Mouse (Mus musculus): ENCODE results near the gene 1700034I23Rik. TPM values are rescaled to one million over a fixed set of nuclear protein-coding genes. Genes with fewer than 3 reads are reported as not detected.
"Not testable (repeated sequence)": the region's sequence is repeated elsewhere in the genome, so short reads cannot be mapped to it uniquely, and the experiment has no call there.

The 1700034I23Rik gene
- polyA plus RNA-seq (2012; ENCODE audit: insufficient read depth, insufficient read length, missing spikeins), result not detected in 2 replicates

GRCm38 (mm10) chr3:40902443-40902842 is at the start of gene 1700034I23Rik:
Gene 1700034I23Rik (minus strand): TSS chr3:40902543.
- H3K4me3 ChIP-seq (ENCODE audit: insufficient read depth, low read length); H3K27ac ChIP-seq (ENCODE audit: insufficient read depth, low read depth, low read length); H3K4me1 ChIP-seq (ENCODE audit: control insufficient read depth, insufficient read depth, low read length): not testable (repeated sequence)

GRCm38 (mm10) chr3:40951365-40951764 is 49.0 kb upstream of the 1700034I23Rik start:
- TF ChIP-seq POLR2A (IDR thresholded peaks at IDR 0.05; ENCODE audit: borderline replicate concordance, low read depth, low read length) (no peak), CTCF (IDR thresholded peaks at IDR 0.05; ENCODE audit: low read depth, low read length) (no peak)
- Histone ChIP-seq H3K4me3 (ENCODE audit: insufficient read depth, low read length) (peak overlapping the region; percentile 92), H3K4me1 (ENCODE audit: control insufficient read depth, insufficient read depth, low read length) (0 out of 2 replicates have a peak, but pooled peaks cover 2% of the 10 kb centered on the region), H3K27ac (ENCODE audit: insufficient read depth, low read depth, low read length) (no peak overlapping the region)

DNA sequence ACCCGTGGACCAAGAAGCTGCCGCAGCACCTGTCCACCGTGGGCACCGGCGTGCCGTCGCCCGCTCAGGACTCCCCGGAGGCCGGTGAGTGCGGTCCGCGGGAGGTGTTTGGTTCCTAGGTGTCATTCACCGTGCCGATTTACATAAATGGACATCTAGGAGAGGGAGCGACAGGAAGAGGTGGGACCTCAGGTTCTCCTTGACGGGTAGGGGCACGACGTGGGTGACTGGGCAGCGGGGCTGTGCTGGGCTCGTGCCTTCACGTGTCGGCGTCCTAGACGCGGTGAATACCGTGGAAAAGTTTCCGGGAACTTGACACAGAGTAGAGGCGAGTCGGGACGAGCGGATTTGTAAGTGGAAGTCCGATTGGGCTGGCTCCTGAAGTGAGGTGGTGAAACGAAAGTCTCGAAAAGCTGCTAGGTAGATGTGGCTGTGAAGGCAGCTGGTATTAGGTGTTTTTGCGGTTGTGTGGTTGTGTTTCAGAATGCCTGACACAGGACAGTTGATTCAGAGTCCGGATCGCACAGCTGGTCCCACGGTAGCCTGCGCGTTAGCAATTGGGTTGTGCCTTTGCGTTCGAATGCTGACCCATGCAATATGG is 48.4 kb upstream of the 1700034I23Rik start:
- H3K27ac ChIP-seq (ENCODE audit: insufficient read depth, low read depth, low read length), result no peak overlapping the region
- H3K4me1 ChIP-seq (ENCODE audit: control insufficient read depth, insufficient read depth, low read length), result 0 out of 2 replicates have a peak, but pooled peaks cover 2% of the 10 kb centered on the region
- peak overlapping the region; percentile 92 for H3K4me3 ChIP-seq (ENCODE audit: insufficient read depth, low read length)
- TF ChIP-seq POLR2A (IDR thresholded peaks at IDR 0.05; ENCODE audit: borderline replicate concordance, low read depth, low read length) (no peak), CTCF (IDR thresholded peaks at IDR 0.05; ENCODE audit: low read depth, low read length) (no peak)

DNA sequence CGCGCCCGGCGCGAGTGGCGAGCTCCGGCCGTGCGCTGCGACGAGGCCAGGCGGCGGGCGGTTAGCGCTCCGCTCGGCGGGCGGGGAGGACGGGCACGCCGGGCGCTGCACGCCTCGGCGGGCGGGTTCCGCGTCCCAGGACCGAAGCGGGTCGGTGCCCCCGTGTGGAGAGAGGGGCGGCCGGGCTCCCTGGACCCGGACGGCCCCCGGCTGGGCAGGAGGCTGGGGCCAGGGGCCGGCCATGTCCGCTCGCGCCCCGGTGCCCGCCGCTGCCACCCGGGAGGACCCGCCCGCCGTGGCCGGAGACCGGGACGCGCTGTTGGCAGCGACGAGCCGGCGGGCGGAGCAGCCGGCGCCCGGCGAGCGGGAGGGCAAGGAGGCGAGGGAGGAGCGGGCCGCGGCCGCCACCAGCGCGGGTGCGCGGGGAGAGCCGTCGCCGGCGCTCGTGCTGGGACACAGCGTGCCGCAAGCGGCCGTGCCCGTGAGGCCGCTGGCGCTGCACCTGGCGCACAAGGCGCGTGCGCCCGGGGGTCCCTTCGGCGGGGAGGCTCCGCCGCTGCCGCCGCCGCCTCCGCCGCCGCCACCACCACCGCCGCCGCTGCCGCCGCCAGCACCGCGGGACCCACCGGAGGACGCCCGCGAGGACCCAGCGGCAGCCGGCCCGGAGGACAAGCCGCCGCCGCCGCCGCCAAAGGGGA is 47.7 kb upstream of the 1700034I23Rik start:
- H3K4me3 ChIP-seq (ENCODE audit: insufficient read depth, low read length), result peak overlapping the region; percentile 92
- no peak for TF ChIP-seq CTCF (IDR thresholded peaks at IDR 0.05; ENCODE audit: low read depth, low read length)
- no peak for TF ChIP-seq POLR2A (IDR thresholded peaks at IDR 0.05; ENCODE audit: borderline replicate concordance, low read depth, low read length)
- H3K4me1 ChIP-seq (ENCODE audit: control insufficient read depth, insufficient read depth, low read length), result 0 out of 2 replicates have a peak, but pooled peaks cover 2% of the 10 kb centered on the region
- H3K27ac ChIP-seq (ENCODE audit: insufficient read depth, low read depth, low read length), result 0 out of 2 replicates have a peak overlapping the region, but pooled peaks have one; percentile 34

- 0 out of 2 replicates have a peak, but pooled peaks cover 2% of the 10 kb centered on the region for H3K4me1 ChIP-seq (ENCODE audit: control insufficient read depth, insufficient read depth, low read length)
- 0 out of 2 replicates have a peak within 1 kb of the TSS, but pooled peaks have one; percentile 34 for H3K27ac ChIP-seq (ENCODE audit: insufficient read depth, low read depth, low read length)
- no peak for TF ChIP-seq CTCF (IDR thresholded peaks at IDR 0.05; ENCODE audit: low read depth, low read length)
- TF ChIP-seq POLR2A (IDR thresholded peaks at IDR 0.05; ENCODE audit: borderline replicate concordance, low read depth, low read length), result no peak
- peak within 1 kb of the TSS; percentile 92 for H3K4me3 ChIP-seq (ENCODE audit: insufficient read depth, low read length)
Measured at GRCm38 (mm10) chr3:40949170-40949902, 47.0 kb upstream of the 1700034I23Rik start, which contains the start of gene Larp1b. Gene Larp1b (plus strand): TSS chr3:40949828.

GRCm38 (mm10) chr3:40939019-40939418 is 36.7 kb upstream of the 1700034I23Rik start:
- Histone ChIP-seq H3K4me1 (ENCODE audit: control insufficient read depth, insufficient read depth, low read length) (no peaks in the 10 kb centered on the region), H3K4me3 (ENCODE audit: insufficient read depth, low read length) (no peak overlapping the region), H3K27ac (ENCODE audit: insufficient read depth, low read depth, low read length) (no peak overlapping the region)
- TF ChIP-seq POLR2A (IDR thresholded peaks at IDR 0.05; ENCODE audit: borderline replicate concordance, low read depth, low read length), result no peak
- no peak for TF ChIP-seq CTCF (IDR thresholded peaks at IDR 0.05; ENCODE audit: low read depth, low read length)

DNA sequence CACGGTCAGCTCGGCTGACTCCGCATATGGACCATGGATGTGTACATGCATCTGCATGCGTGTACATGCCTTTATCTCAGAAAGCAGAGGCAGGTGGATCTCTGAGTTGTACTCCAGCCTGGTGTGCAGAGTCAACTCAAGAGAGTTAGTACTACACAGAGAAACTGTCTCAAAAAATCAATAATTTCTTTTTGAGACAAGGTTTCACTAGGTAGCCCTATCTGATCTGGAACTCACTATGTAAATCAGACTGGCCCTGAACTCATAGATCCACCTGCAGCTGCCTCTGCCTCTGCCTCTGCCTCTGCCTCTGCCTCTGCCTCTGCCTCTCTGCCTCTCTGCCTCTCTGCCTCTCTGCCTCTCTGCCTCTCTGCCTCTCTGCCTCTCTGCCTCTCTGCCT is 36.2 kb upstream of the 1700034I23Rik start:
- H3K4me3 ChIP-seq (ENCODE audit: insufficient read depth, low read length), result no peak overlapping the region
- TF ChIP-seq CTCF (IDR thresholded peaks at IDR 0.05; ENCODE audit: low read depth, low read length) (no peak), POLR2A (IDR thresholded peaks at IDR 0.05; ENCODE audit: borderline replicate concordance, low read depth, low read length) (no peak)
- no peaks in the 10 kb centered on the region for H3K4me1 ChIP-seq (ENCODE audit: control insufficient read depth, insufficient read depth, low read length)
- H3K27ac ChIP-seq (ENCODE audit: insufficient read depth, low read depth, low read length), result no peak overlapping the region

GRCm38 (mm10) chr3:40938189-40938588 is 35.8 kb upstream of the 1700034I23Rik start:
- no peaks in the 10 kb centered on the region for H3K4me1 ChIP-seq (ENCODE audit: control insufficient read depth, insufficient read depth, low read length)
- no peak for TF ChIP-seq POLR2A (IDR thresholded peaks at IDR 0.05; ENCODE audit: borderline replicate concordance, low read depth, low read length)
- no peak for TF ChIP-seq CTCF (IDR thresholded peaks at IDR 0.05; ENCODE audit: low read depth, low read length)
- no peak overlapping the region for H3K4me3 ChIP-seq (ENCODE audit: insufficient read depth, low read length)
- no peak overlapping the region for H3K27ac ChIP-seq (ENCODE audit: insufficient read depth, low read depth, low read length)

DNA sequence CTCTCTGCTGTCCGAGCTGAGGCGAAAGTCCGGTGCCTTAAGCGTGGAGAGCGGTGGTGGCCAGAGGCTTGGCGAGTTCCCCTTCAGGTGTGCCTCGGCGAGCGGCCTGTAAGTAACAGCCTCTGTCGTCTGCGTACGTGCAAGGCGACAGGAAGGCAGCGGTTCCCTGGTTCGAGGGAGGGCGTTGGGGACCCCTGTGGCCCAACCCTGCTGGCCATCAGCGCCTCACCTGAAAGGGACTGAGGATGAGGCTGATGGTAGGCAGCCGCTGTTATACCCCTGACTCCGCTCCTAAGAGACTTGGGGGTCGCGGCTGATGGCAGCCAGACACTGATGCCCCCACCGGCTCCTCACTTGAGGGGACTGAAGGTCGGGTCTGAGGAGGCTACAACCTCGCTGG is 8.0 kb downstream of the 1700034I23Rik start:
- H3K4me3 ChIP-seq (ENCODE audit: insufficient read depth, low read length), result peak overlapping the region; percentile 68
- H3K27ac ChIP-seq (ENCODE audit: insufficient read depth, low read depth, low read length); H3K4me1 ChIP-seq (ENCODE audit: control insufficient read depth, insufficient read depth, low read length): not testable (repeated sequence)

DNA sequence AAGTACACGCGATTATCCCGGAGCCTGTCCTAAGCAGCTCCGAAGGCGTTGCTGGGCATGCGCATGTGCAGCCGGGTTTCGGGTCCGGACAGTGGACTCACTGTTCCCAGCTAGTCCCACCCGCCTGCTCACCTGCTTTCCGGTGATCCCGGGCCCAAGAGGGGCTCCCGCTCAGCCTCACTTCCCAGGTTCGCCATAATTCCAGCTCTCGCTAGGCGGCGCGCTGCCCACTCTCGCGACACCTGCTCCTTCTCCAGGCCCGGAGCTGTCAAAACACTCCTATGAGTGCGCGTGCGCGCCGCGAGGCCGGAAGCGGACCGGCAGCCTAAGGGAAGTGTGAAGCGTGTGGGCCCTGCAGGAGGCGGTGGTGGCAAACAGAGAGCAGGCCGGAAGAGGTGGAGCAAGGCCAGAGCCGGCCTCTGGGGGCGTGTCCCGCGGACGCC is 8.5 kb downstream of the 1700034I23Rik start:
- H3K27ac ChIP-seq (ENCODE audit: insufficient read depth, low read depth, low read length); H3K4me1 ChIP-seq (ENCODE audit: control insufficient read depth, insufficient read depth, low read length): not testable (repeated sequence)
- peak overlapping the region; percentile 62 for H3K4me3 ChIP-seq (ENCODE audit: insufficient read depth, low read length)

DNA sequence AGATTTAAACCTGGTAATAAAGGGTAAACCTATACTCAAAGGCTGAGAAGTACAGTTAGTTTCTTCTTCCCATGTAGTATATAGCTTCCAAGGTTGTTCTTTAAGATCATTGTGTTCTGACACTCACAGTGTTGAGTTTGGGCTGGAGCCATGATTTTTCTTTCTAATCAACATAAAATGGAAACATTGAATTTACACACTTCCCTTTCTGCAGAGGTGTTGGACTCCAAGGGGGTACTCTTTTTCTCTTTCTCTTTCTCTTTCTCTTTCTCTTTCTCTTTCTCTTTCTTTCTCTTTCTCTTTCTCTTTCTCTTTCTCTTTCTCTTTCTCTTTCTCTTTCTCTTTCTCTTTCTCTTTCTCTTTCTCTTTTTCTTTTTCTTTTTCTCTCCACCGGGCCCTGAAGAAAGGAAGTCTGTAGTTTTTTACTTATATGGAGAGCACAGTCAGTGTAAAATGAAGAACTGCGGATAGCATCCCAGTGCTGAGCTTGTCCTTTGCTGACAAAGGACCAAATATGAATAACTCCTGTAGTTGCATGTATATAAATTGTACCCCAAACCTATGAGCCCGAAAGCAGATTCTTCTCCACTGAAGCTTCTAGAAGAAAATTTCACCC is 49.1 kb downstream of the 1700034I23Rik start:
- not testable (repeated sequence) for H3K4me1 ChIP-seq (ENCODE audit: control insufficient read depth, insufficient read depth, low read length); H3K27ac ChIP-seq (ENCODE audit: insufficient read depth, low read depth, low read length); H3K4me3 ChIP-seq (ENCODE audit: insufficient read depth, low read length)

Data from bone marrow macrophage, adult 2 months (primary cell).